7 mouse cellular contexts compared by ENCODE assay signal in genomic region chr9:20652260-20652658, GRCm38 (mm10). TPM values are rescaled to one million over a fixed set of nuclear protein-coding genes. Genes with fewer than 3 reads are reported as not detected.
DNase-seq lines count a peak whose midpoint lies in the region; ATAC-seq and TF ChIP-seq lines count a peak whose summit lies in the region.

No protein-coding gene starts in this region.

- H3K9ac ChIP-seq in lung, embryonic 15.5 days, result peak overlapping the region; percentile 76
- peak overlapping the region; percentile 88 for H3K9ac ChIP-seq in limb, embryonic 12.5 days (replicated peaks)

- TF ChIP-seq POLR2A in embryonic fibroblast, embryonic 13.5 days (IDR thresholded peaks at IDR 0.05; ENCODE audit: low read depth, low read length), result no peak
- no peak for TF ChIP-seq POLR2A in small intestine, adult 2 months (IDR thresholded peaks at IDR 0.05; ENCODE audit: low read depth, low read length)

- peak overlapping the region; percentile 74 for H3K4me2 ChIP-seq in lung, embryonic 15.5 days
- peak overlapping the region; percentile 79 for H3K4me2 ChIP-seq in limb, embryonic 12.5 days

- H3K4me1 ChIP-seq in lung, embryonic 15.5 days, result peaks cover 25% of the 10 kb centered on the region
- peaks cover 6% of the 10 kb centered on the region; the same call in 1 of the 2 replicates for H3K4me1 ChIP-seq in embryonic fibroblast, embryonic 13.5 days (ENCODE audit: control insufficient read depth, insufficient read depth, low read length)
- peaks cover 19% of the 10 kb centered on the region for H3K4me1 ChIP-seq in limb, embryonic 12.5 days (replicated peaks)
- H3K4me1 ChIP-seq in small intestine, adult 2 months (ENCODE audit: control insufficient read depth, insufficient read depth, insufficient read length, low read length), result peaks cover 3% of the 10 kb centered on the region; the same call in 1 of the 2 replicates

- ATAC-seq in lung, embryonic 15.5 days (ENCODE audit: borderline replicate concordance, extremely low read depth, low FRiP score, low TSS enrichment), result peak; percentile 17
- no peak; the same call in none of the 2 replicates for ATAC-seq in limb, embryonic 12.5 days (ENCODE audit: insufficient number of reproducible peaks, insufficient read depth, low FRiP score, low TSS enrichment, low read depth)

- intact Hi-C loops in gastrocnemius, postnatal 14 days (cut with DNase I; ENCODE audit: low total_unique reads), result no loop called here

- no peak overlapping the region for H3K27ac ChIP-seq in lung, embryonic 15.5 days
- H3K27ac ChIP-seq in embryonic fibroblast, embryonic 13.5 days (ENCODE audit: insufficient read depth, low read length), result no peak overlapping the region
- 0 out of 2 replicates have a peak overlapping the region, but pooled peaks have one; percentile 4 for H3K27ac ChIP-seq in limb, embryonic 12.5 days
- no peak overlapping the region for H3K27ac ChIP-seq in small intestine, adult 2 months (ENCODE audit: insufficient read depth, low read depth, low read length)

- no peaks in the 10 kb centered on the region for H3K9me3 ChIP-seq in lung, embryonic 15.5 days
- H3K9me3 ChIP-seq in limb, embryonic 12.5 days, result no peaks in the 10 kb centered on the region

- peaks cover 28% of the 10 kb centered on the region for H3K36me3 ChIP-seq in lung, embryonic 15.5 days
- peaks cover 59% of the 10 kb centered on the region for H3K36me3 ChIP-seq in limb, embryonic 12.5 days
- peaks cover 8% of the 10 kb centered on the region; the same call in 1 of the 2 replicates for H3K36me3 ChIP-seq in small intestine, adult 2 months (ENCODE audit: control insufficient read depth, insufficient read depth, low read length)

- H3K27me3 ChIP-seq in lung, embryonic 15.5 days, result no peaks in the 10 kb centered on the region
- no peaks in the 10 kb centered on the region for H3K27me3 ChIP-seq in limb, embryonic 12.5 days
- no peaks in the 10 kb centered on the region for H3K27me3 ChIP-seq in small intestine, adult 2 months (ENCODE audit: control insufficient read depth, insufficient read depth, low read length)

- TF ChIP-seq CTCF in embryonic fibroblast, embryonic 13.5 days (IDR thresholded peaks at IDR 0.05; ENCODE audit: borderline replicate concordance, insufficient read depth, low read length), result no peak
- TF ChIP-seq CTCF in small intestine, adult 2 months (IDR thresholded peaks at IDR 0.05; ENCODE audit: extremely low read depth, insufficient read length, insufficient replicate concordance, low read depth, low read length), result no peak

- no peak for DNase-seq in lung, postnatal 14 days
- DNase-seq in cerebellum, postnatal 10 days, result no peak
- DNase-seq in gastrocnemius, postnatal 14 days, result no peak

- H3K4me3 ChIP-seq in lung, embryonic 15.5 days, result peak overlapping the region; percentile 64
- peak overlapping the region; percentile 89 for H3K4me3 ChIP-seq in embryonic fibroblast, embryonic 13.5 days (ENCODE audit: insufficient read depth, low read length)
- H3K4me3 ChIP-seq in limb, embryonic 12.5 days (replicated peaks), result peak overlapping the region; percentile 93
- peak overlapping the region; percentile 81 for H3K4me3 ChIP-seq in small intestine, adult 2 months (ENCODE audit: low read depth, low read length)

- under 1% methylated on average over 25 of the region's 25 CpGs for WGBS in lung, embryonic 15.5 days
- under 1% methylated on average over 25 of the region's 25 CpGs for WGBS in limb, embryonic 12.5 days
- WGBS in small intestine, adult 2 months, result 1% methylated on average over 25 of the region's 25 CpGs

RNA-seq across cellular contexts. Expression of gene Pin1, which starts 0.4 kb away (rescaled TPM):
- 51.8 and 54.8 TPM in 2 replicates for polyA plus RNA-seq in lung, embryonic 15.5 days (2015; fragmentation: Nextera tagmentation; extraction: Ambion mirVana)
- polyA plus RNA-seq in embryonic fibroblast, embryonic 13.5 days (2011; ENCODE audit: insufficient read length, low read depth, missing spikeins), result 18.6 and 20.3 TPM in 2 replicates
- 52.2 and 52.7 TPM in 2 replicates for polyA plus RNA-seq in limb, embryonic 12.5 days (2016; fragmentation: Nextera tagmentation; extraction: Ambion mirVana)
- 8.6 and 13.0 TPM in 2 replicates for polyA plus RNA-seq in small intestine, adult 2 months (2012; rRNA removed)
- 10 to 100 TPM; 14.6 to 15.5 TPM for total RNA-seq in gastrocnemius, postnatal 14 days (2021)

RNA-seq across cellular contexts. Expression of gene Fbxl12, which starts 7.7 kb away (rescaled TPM):
- 18.5 and 20.8 TPM in 2 replicates for polyA plus RNA-seq in lung, embryonic 15.5 days (2015; fragmentation: Nextera tagmentation; extraction: Ambion mirVana)
- 18.3 and 18.9 TPM in 2 replicates for polyA plus RNA-seq in embryonic fibroblast, embryonic 13.5 days (2011; ENCODE audit: insufficient read length, low read depth, missing spikeins)
- polyA plus RNA-seq in limb, embryonic 12.5 days (2016; fragmentation: Nextera tagmentation; extraction: Ambion mirVana), result 20.9 and 21.0 TPM in 2 replicates
- 21.0 and 42.5 TPM in 2 replicates for polyA plus RNA-seq in small intestine, adult 2 months (2012; rRNA removed)
- 1 to 10 TPM; 5.7 to 6.6 TPM for total RNA-seq in gastrocnemius, postnatal 14 days (2021)

RNA-seq across cellular contexts. Expression of gene Ubl5, which starts 9.6 kb away (rescaled TPM):
- polyA plus RNA-seq in lung, embryonic 15.5 days (2015; fragmentation: Nextera tagmentation; extraction: Ambion mirVana), result 369 and 383 TPM in 2 replicates
- polyA plus RNA-seq in embryonic fibroblast, embryonic 13.5 days (2011; ENCODE audit: insufficient read length, low read depth, missing spikeins), result 243 and 252 TPM in 2 replicates
- polyA plus RNA-seq in limb, embryonic 12.5 days (2016; fragmentation: Nextera tagmentation; extraction: Ambion mirVana), result 395 and 428 TPM in 2 replicates
- 36.8 and 77.8 TPM in 2 replicates for polyA plus RNA-seq in small intestine, adult 2 months (2012; rRNA removed)
- 100 to 1,000 TPM; 172 to 182 TPM for total RNA-seq in gastrocnemius, postnatal 14 days (2021)
